Mouse (Mus musculus) erythroblast, embryonic 14.5 days (primary cell): ENCODE data around the gene Plekha6.

Source experiments
- GATA1 ChIP-seq: IDR thresholded peaks from 2 replicates; pipeline ENCODE4 v1.6.1; 2012; ENCODE audit warnings: low read length, inconsistent platforms, mixed read lengths
- TAL1 ChIP-seq: IDR thresholded peaks from 3 replicates; pipeline ENCODE4 v1.6.1; 2012; ENCODE audit warnings: low read length, inconsistent platforms, mixed read lengths

- TF ChIP-seq TAL1: no peak
- TF ChIP-seq GATA1: no peak
Observed at GRCm38 (mm10) chr1:133346531-133346930, 182.5 kb downstream of the Plekha6 start.
